Mouse (Mus musculus): ENCODE results near the gene Fbxo31.
"Not testable (repeated sequence)": the region's sequence is repeated elsewhere in the genome, so short reads cannot be mapped to it uniquely, and the experiment has no call there.

- not testable (repeated sequence) for TF ChIP-seq CTCF (IDR thresholded peaks at IDR 0.05; ENCODE audit: low read depth, low read length); GATA1 (IDR thresholded peaks at IDR 0.05; ENCODE audit: borderline replicate concordance, low read length); TAL1 (conservative IDR thresholded peaks at IDR 0.05; ENCODE audit: low read depth, low read length)
Measured at GRCm38 (mm10) chr8:121597492-121597891, 18.9 kb upstream of the Fbxo31 start.
